Mouse (Mus musculus) C2C12 (cell line): ENCODE measurements around the gene Spata31d1a. TPM values are rescaled to one million over a fixed set of nuclear protein-coding genes. Genes with fewer than 3 reads are reported as not detected.

Experiments used
- H3K27me3 ChIP-seq: one replicate; pipeline ENCODE4 v1.6.1; 2011; ENCODE audit not compliant: control insufficient read depth, insufficient read depth, insufficient read length
- H3K36me3 ChIP-seq: one replicate; pipeline ENCODE4 v1.6.1; 2011; ENCODE audit not compliant: control insufficient read depth, insufficient read depth
- H3K4me3 ChIP-seq: one replicate; pipeline ENCODE4 v1.5.1; 2011; ENCODE audit warnings: mild to moderate bottlenecking, control low read depth; ENCODE audit not compliant: poor library complexity, insufficient read depth, severe bottlenecking
- H3K79me2 ChIP-seq: one replicate; pipeline ENCODE4 v1.6.1; 2011; ENCODE audit not compliant: control insufficient read depth, insufficient read depth
- H3K79me3 ChIP-seq: one replicate; pipeline ENCODE4 v1.6.1; 2011; ENCODE audit warnings: low read depth, control low read depth
- H3ac ChIP-seq: one replicate; pipeline ENCODE3; 2011; ENCODE audit warnings: low read depth; ENCODE audit not compliant: control insufficient read depth, insufficient read length
- CEBPB ChIP-seq: IDR thresholded peaks from one replicate; pipeline ENCODE4 v1.6.1; 2011; ENCODE audit warnings: low read depth, mild to moderate bottlenecking, control low read depth, moderate library complexity
- CTCF ChIP-seq: IDR thresholded peaks from one replicate; pipeline ENCODE4 v1.5.1; 2011; ENCODE audit not compliant: control insufficient read depth, insufficient read depth, insufficient read length
- FOSL1 ChIP-seq: IDR thresholded peaks from one replicate; pipeline ENCODE4 v1.8.0; 2011; ENCODE audit warnings: mild to moderate bottlenecking, low read length; ENCODE audit not compliant: poor library complexity, insufficient read depth, severe bottlenecking
- MAX ChIP-seq: IDR thresholded peaks from one replicate; pipeline ENCODE4 v1.6.1; 2011; ENCODE audit warnings: mild to moderate bottlenecking, control low read depth
- MYOD1 ChIP-seq: IDR thresholded peaks from one replicate; pipeline ENCODE4 v1.6.1; 2011; ENCODE audit warnings: low read depth; ENCODE audit not compliant: control insufficient read depth, insufficient read length
- MYOG ChIP-seq: IDR thresholded peaks from one replicate; pipeline ENCODE4 v1.6.1; 2011; ENCODE audit not compliant: control insufficient read depth, insufficient read length; ENCODE audit errors: extremely low read depth
- USF1 ChIP-seq: IDR thresholded peaks from one replicate; pipeline ENCODE4 v1.6.1; 2011; ENCODE audit warnings: low read depth, mild to moderate bottlenecking, control low read depth, moderate library complexity
- polyA plus RNA-seq: library from polyadenylated mRNA; unstranded; fragments of >200 nt; fragmentation: generic; extraction: Trizol; gene quantifications from one replicate; pipeline ENCODE4 v1.2.1, GENCODE M21; 2012; ENCODE audit warnings: missing spikeins

Gene Spata31d1a
- polyA plus RNA-seq, 1 experiment, result not detected

GRCm38 (mm10) chr13:59685236-59685635, 24.9 kb downstream of the Spata31d1a start:
- no peak for TF ChIP-seq FOSL1
- Histone ChIP-seq H3ac (no peak overlapping the region), H3K4me3 (no peak overlapping the region), H3K79me2 (no peaks in the 10 kb centered on the region), H3K27me3 (peaks cover 13% of the 10 kb centered on the region), H3K36me3 (no peaks in the 10 kb centered on the region), H3K79me3 (no peaks in the 10 kb centered on the region)

GRCm38 (mm10) chr13:59682629-59683028, 27.5 kb downstream of the Spata31d1a start:
- Histone ChIP-seq H3K79me3 (no peaks in the 10 kb centered on the region), H3K36me3 (no peaks in the 10 kb centered on the region), H3K79me2 (no peaks in the 10 kb centered on the region), H3K27me3 (peaks cover 5% of the 10 kb centered on the region), H3K4me3 (no peak overlapping the region), H3ac (no peak overlapping the region)
- TF ChIP-seq USF1, result peak; percentile 24
- TF ChIP-seq MYOG, result no peak

- Histone ChIP-seq H3K79me3 (no peaks in the 10 kb centered on the region), H3K27me3 (peaks cover 5% of the 10 kb centered on the region), H3K36me3 (no peaks in the 10 kb centered on the region), H3K4me3 (no peak overlapping the region), H3K79me2 (no peaks in the 10 kb centered on the region), H3ac (no peak overlapping the region)
- TF ChIP-seq FOSL1 (no peak), MAX (no peak), CEBPB (no peak), MYOD1 (no peak), MYOG (no peak), USF1 (no peak), CTCF (no peak)
Observed at GRCm38 (mm10) chr13:59679908-59680307, 30.2 kb downstream of the Spata31d1a start.

- no peak overlapping the region for H3K4me3 ChIP-seq
- no peaks in the 10 kb centered on the region for H3K79me3 ChIP-seq
- no peaks in the 10 kb centered on the region for H3K36me3 ChIP-seq
- H3K27me3 ChIP-seq, result peaks cover 5% of the 10 kb centered on the region
- H3ac ChIP-seq, result no peak overlapping the region
- no peaks in the 10 kb centered on the region for H3K79me2 ChIP-seq
- TF ChIP-seq FOSL1, result no peak
- no peak for TF ChIP-seq MYOD1
- no peak for TF ChIP-seq MAX
- TF ChIP-seq USF1, result no peak
Observed at GRCm38 (mm10) chr13:59679306-59679705, 30.8 kb downstream of the Spata31d1a start.

- TF ChIP-seq FOSL1, result no peak
- no peak for TF ChIP-seq MAX
- no peak for TF ChIP-seq MYOD1
- no peak for TF ChIP-seq USF1
- no peak for TF ChIP-seq MYOG
- no peak for TF ChIP-seq CTCF
- TF ChIP-seq CEBPB, result no peak
- no peaks in the 10 kb centered on the region for H3K27me3 ChIP-seq
- H3ac ChIP-seq, result no peak overlapping the region
- no peak overlapping the region for H3K4me3 ChIP-seq
- H3K79me3 ChIP-seq, result no peaks in the 10 kb centered on the region
- no peaks in the 10 kb centered on the region for H3K36me3 ChIP-seq
- no peaks in the 10 kb centered on the region for H3K79me2 ChIP-seq
Observed at GRCm38 (mm10) chr13:59676316-59677229, 33.6 kb downstream of the Spata31d1a start.

- Histone ChIP-seq H3ac (peak within 1 kb of the TSS; percentile 96), H3K36me3 (no peaks in the 10 kb centered on the region), H3K4me3 (peak within 1 kb of the TSS; percentile 45), H3K79me2 (no peaks in the 10 kb centered on the region), H3K79me3 (no peaks in the 10 kb centered on the region), H3K27me3 (no peaks in the 10 kb centered on the region)
- no peak for TF ChIP-seq MYOG
- TF ChIP-seq MYOD1, result no peak
- TF ChIP-seq FOSL1, result no peak
- TF ChIP-seq CEBPB, result no peak
- no peak for TF ChIP-seq USF1
- TF ChIP-seq MAX, result no peak
- TF ChIP-seq CTCF, result no peak
Observed at GRCm38 (mm10) chr13:59675151-59676011, 34.7 kb downstream of the Spata31d1a start, which contains the start of gene Golm1. Gene Golm1, minus strand, starts transcription at chr13:59675811.
